Mouse (Mus musculus): ENCODE measurements at regions not wholly inside any gene's neighbourhood (a gene's known extent, or its start where the extent isn't known, plus 50 kb on each side); places are given as distances from the start of the nearest gene placed in this dataset.

DNA sequence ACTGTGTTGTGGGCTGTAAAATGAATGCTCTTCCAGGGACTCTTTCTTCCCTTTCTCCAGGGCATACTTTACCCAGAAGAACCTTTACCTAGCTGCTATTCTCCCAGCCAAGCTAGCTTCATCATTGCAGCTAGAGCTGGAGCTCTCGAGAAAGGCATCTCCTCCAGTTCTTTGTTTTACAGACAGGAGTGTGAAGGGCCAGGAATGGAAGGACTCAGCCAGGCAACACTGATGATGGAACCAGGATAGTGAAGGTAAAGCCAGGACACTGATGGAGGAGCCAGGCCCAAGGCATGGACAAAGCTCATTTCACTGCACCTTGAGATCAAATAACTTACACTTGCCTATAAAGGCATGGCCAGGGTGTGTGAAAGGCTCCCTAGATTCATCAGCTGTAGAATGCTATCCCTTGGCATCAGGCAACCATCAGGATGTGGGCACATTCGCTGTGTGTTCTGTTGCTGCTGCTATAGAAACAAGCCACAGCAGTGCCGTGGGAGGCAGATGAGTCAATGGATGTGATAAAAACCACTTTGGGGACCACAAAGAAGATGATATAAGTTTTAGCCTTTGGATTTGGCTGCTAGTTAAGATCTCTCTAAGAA, 214.3 kb upstream of the Snx19 start:
- Histone ChIP-seq H3K36me3 (ENCODE audit: control insufficient read depth, insufficient read depth, low read length) (no peaks in the 10 kb centered on the region), H3K4me3 (ENCODE audit: low read depth, low read length) (no peak overlapping the region), H3K9ac (ENCODE audit: low read length) (no peak overlapping the region), H3K4me2 (ENCODE audit: low read length) (no peak overlapping the region), H3K9me3 (ENCODE audit: control insufficient read depth, low read length) (no peaks in the 10 kb centered on the region), H3K27ac (ENCODE audit: low read depth) (no peak overlapping the region), H3K27me3 (replicated peaks; ENCODE audit: control insufficient read depth, insufficient read depth, low read length) (no peaks in the 10 kb centered on the region), H3K4me1 (replicated peaks; ENCODE audit: control insufficient read depth, insufficient read depth, low read length) (0 out of 2 replicates have a peak, but pooled peaks cover 2% of the 10 kb centered on the region)
- 72% methylated on average over 3 of the region's 3 CpGs for WGBS
- ATAC-seq (replicated peaks; ENCODE audit: low FRiP score, low TSS enrichment, low read depth) (no peak), DNase-seq (ENCODE audit: low spot score) (no peak)

DNA sequence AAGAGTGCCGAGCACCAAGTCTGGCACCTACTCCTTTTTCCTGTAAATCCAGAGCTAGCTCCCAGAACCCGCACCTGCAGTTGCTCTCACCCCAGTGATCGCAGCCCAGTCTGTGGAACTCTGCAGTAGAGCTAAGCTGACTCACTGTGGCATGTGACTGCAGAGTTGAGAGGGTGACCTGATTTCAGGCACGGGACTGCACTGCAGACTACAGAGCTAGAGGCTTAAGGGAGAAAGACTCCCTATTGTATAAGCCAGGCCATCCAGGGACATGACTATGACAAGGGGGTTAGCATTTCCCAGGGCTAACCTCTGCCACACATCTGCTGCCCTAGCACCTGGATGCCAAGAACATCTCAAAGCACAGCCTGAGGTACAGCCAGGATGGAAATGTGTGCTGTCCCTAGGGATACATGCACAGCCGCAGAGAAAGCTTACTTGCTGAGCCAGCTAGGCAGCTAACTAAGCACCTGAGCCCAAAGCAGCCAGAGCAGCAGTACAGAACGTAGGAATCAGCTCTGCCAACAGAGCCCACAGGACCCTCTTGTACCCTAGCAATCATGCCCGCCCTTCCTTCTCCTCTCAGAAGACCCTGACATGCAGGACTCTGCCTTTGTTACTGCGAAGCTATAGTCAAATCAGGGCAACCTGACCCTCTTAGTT, 192.3 kb upstream of the Snx19 start:
- Histone ChIP-seq H3K9ac (ENCODE audit: low read length) (no peak overlapping the region), H3K4me1 (replicated peaks; ENCODE audit: control insufficient read depth, insufficient read depth, low read length) (no peaks in the 10 kb centered on the region), H3K9me3 (ENCODE audit: control insufficient read depth, low read length) (no peaks in the 10 kb centered on the region), H3K36me3 (ENCODE audit: control insufficient read depth, insufficient read depth, low read length) (no peaks in the 10 kb centered on the region), H3K27me3 (replicated peaks; ENCODE audit: control insufficient read depth, insufficient read depth, low read length) (no peaks in the 10 kb centered on the region), H3K4me2 (ENCODE audit: low read length) (no peak overlapping the region), H3K4me3 (ENCODE audit: low read depth, low read length) (no peak overlapping the region), H3K27ac (ENCODE audit: low read depth) (no peak overlapping the region)
- ATAC-seq (replicated peaks; ENCODE audit: low FRiP score, low TSS enrichment, low read depth) (no peak), DNase-seq (ENCODE audit: low spot score) (no peak)
- 77% methylated on average over 8 of the region's 8 CpGs for WGBS

DNA sequence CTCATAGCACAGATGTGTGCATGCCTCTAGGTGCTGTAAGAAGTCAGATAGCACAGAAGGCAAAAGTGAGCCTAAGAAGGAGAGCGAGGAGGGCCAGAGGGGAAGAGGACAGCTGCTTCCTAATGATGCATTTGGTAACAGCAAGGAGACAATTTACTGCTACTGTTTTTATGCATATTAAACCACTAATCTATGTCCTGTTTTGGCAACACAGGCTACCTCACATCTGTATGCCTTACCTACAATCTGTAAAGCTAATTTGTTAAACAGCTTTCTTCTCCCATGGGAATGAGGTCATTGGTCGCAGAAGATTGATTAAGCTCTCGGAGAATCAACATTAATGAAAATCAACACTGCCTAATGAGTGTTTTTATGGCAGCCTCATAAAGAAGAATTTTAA, 191.1 kb upstream of the Snx19 start:
- no peak overlapping the region for H3K4me2 ChIP-seq (ENCODE audit: low read length)
- WGBS, result 66% methylated on average over 3 of the region's 3 CpGs
- H3K9me3 ChIP-seq (ENCODE audit: control insufficient read depth, low read length), result no peaks in the 10 kb centered on the region
- H3K27ac ChIP-seq (ENCODE audit: low read depth), result no peak overlapping the region
- DNase-seq (ENCODE audit: low spot score), result no peak
- H3K4me1 ChIP-seq (replicated peaks; ENCODE audit: control insufficient read depth, insufficient read depth, low read length), result no peaks in the 10 kb centered on the region
- no peak overlapping the region for H3K4me3 ChIP-seq (ENCODE audit: low read depth, low read length)
- H3K27me3 ChIP-seq (replicated peaks; ENCODE audit: control insufficient read depth, insufficient read depth, low read length), result no peaks in the 10 kb centered on the region
- H3K9ac ChIP-seq (ENCODE audit: low read length), result no peak overlapping the region
- H3K36me3 ChIP-seq (ENCODE audit: control insufficient read depth, insufficient read depth, low read length), result no peaks in the 10 kb centered on the region
- no peak for ATAC-seq (replicated peaks; ENCODE audit: low FRiP score, low TSS enrichment, low read depth)

DNA sequence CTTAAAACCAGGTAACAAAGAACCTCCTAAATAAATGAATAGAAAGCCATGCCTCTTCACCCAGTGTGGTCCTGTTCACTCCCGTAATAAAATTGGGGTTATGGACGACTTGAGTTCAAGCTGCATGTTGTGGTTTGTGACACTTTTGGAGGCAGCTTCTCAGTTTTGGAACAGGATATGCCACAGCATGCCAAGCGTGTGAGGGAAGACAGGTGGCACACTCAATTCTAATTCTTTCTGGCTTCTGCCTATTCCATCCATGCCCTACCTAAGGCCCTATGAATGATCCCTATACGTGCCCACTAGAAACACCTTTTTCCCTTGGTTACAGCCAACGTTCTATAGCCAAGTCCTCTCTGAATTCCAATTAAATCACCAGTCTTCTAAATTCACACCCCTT, 184.8 kb upstream of the Snx19 start:
- Histone ChIP-seq H3K27me3 (replicated peaks; ENCODE audit: control insufficient read depth, insufficient read depth, low read length) (no peaks in the 10 kb centered on the region), H3K9me3 (ENCODE audit: control insufficient read depth, low read length) (no peaks in the 10 kb centered on the region), H3K36me3 (ENCODE audit: control insufficient read depth, insufficient read depth, low read length) (no peaks in the 10 kb centered on the region), H3K4me1 (replicated peaks; ENCODE audit: control insufficient read depth, insufficient read depth, low read length) (no peaks in the 10 kb centered on the region), H3K27ac (ENCODE audit: low read depth) (no peak overlapping the region), H3K4me3 (ENCODE audit: low read depth, low read length) (no peak overlapping the region), H3K9ac (ENCODE audit: low read length) (no peak overlapping the region), H3K4me2 (ENCODE audit: low read length) (no peak overlapping the region)
- DNase-seq (ENCODE audit: low spot score) (no peak), ATAC-seq (replicated peaks; ENCODE audit: low FRiP score, low TSS enrichment, low read depth) (no peak)
- WGBS, result 84% methylated on average over 5 of the region's 5 CpGs

DNA sequence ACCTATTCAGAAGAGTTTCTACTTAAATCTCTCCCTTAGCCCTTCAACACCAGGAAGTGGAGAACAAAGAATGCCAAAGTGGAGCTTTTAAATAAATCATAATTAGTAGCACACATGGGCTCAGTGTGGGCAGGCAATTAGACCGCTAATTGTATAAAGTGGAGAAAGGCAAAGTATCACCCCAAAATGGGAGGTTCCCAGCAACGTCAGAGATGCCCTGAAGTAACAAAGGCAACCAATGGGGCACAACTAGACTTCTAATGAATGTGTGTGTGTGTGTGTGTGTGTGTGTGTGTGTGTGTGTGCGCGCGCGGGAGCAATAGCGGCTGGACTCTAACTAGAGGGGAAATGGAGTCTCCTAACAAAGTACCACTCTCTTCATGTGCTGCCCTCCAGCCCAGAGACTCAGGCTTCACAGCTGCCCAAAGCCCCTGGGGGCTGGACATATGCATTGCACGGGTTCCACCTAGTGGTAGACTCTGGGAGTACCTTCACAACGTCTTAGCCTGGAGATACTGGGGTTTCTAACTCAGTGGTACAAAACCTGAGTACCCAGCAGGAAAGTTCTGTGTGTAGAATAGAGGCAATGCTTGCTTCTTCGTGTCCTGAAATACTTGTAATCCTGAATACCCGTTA, 162.3 kb upstream of the Snx19 start:
- H3K27ac ChIP-seq (ENCODE audit: low read depth), result no peak overlapping the region
- no peak overlapping the region for H3K9ac ChIP-seq (ENCODE audit: low read length)
- H3K4me2 ChIP-seq (ENCODE audit: low read length), result no peak overlapping the region
- H3K27me3 ChIP-seq (replicated peaks; ENCODE audit: control insufficient read depth, insufficient read depth, low read length), result no peaks in the 10 kb centered on the region
- no peak overlapping the region for H3K4me3 ChIP-seq (ENCODE audit: low read depth, low read length)
- WGBS, result 30% methylated on average over 11 of the region's 11 CpGs
- H3K9me3 ChIP-seq (ENCODE audit: control insufficient read depth, low read length), result no peaks in the 10 kb centered on the region
- ATAC-seq (replicated peaks; ENCODE audit: low FRiP score, low TSS enrichment, low read depth) (peak; percentile 78), DNase-seq (ENCODE audit: low spot score) (peak; percentile 88)
- no peaks in the 10 kb centered on the region for H3K36me3 ChIP-seq (ENCODE audit: control insufficient read depth, insufficient read depth, low read length)
- H3K4me1 ChIP-seq (replicated peaks; ENCODE audit: control insufficient read depth, insufficient read depth, low read length), result no peaks in the 10 kb centered on the region

DNA sequence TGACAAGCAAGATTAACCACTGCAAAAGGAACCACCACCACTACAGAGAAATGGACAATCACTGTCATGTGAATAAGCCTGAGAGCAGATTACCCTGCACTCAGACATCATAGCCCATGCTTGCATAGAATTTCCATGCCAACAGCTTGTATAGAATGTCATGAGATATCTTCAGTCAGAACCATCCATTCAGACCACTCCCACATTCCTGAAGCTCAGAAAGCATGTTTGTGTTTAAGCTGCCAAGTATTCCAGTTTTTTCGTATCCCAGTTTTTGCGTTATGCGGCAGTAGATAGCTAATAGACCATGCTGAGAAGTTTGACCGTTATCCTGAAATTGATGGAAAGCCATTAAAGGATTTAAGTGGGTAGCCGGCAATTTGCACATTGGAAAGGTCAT, 155.8 kb upstream of the Snx19 start:
- Histone ChIP-seq H3K36me3 (ENCODE audit: control insufficient read depth, insufficient read depth, low read length) (no peaks in the 10 kb centered on the region), H3K4me2 (ENCODE audit: low read length) (no peak overlapping the region), H3K9ac (ENCODE audit: low read length) (no peak overlapping the region), H3K27ac (ENCODE audit: low read depth) (no peak overlapping the region), H3K27me3 (replicated peaks; ENCODE audit: control insufficient read depth, insufficient read depth, low read length) (no peaks in the 10 kb centered on the region), H3K4me3 (ENCODE audit: low read depth, low read length) (no peak overlapping the region), H3K4me1 (replicated peaks; ENCODE audit: control insufficient read depth, insufficient read depth, low read length) (no peaks in the 10 kb centered on the region), H3K9me3 (ENCODE audit: control insufficient read depth, low read length) (no peaks in the 10 kb centered on the region)
- ATAC-seq (replicated peaks; ENCODE audit: low FRiP score, low TSS enrichment, low read depth), result no peak
- no peak for DNase-seq (ENCODE audit: low spot score)
- WGBS, result 61% methylated on average over 5 of the region's 5 CpGs

DNA sequence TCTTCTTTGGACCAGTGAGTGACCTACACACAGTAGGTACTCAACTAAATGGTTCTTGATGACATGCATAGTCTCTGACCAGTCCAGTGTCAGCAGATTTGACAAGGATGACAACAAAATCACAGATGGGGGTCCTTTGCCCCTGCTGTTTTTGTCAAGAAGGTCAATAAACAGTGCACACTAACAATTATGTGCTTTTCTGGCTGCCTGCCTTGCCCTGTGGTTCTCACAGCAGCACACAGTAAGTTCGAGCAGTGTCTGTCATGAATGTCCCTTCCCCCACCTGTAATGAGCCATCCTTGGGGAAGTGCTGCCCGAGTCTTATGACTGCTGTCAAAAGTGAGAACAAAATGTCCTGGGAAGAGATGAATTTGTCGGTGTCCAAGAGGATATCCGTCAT, 153.1 kb upstream of the Snx19 start:
- no peak overlapping the region for H3K9ac ChIP-seq (ENCODE audit: low read length)
- H3K9me3 ChIP-seq (ENCODE audit: control insufficient read depth, low read length), result no peaks in the 10 kb centered on the region
- no peak for DNase-seq (ENCODE audit: low spot score)
- H3K4me2 ChIP-seq (ENCODE audit: low read length), result no peak overlapping the region
- ATAC-seq (replicated peaks; ENCODE audit: low FRiP score, low TSS enrichment, low read depth), result no peak
- no peaks in the 10 kb centered on the region for H3K4me1 ChIP-seq (replicated peaks; ENCODE audit: control insufficient read depth, insufficient read depth, low read length)
- H3K4me3 ChIP-seq (ENCODE audit: low read depth, low read length), result no peak overlapping the region
- H3K27me3 ChIP-seq (replicated peaks; ENCODE audit: control insufficient read depth, insufficient read depth, low read length), result no peaks in the 10 kb centered on the region
- H3K27ac ChIP-seq (ENCODE audit: low read depth), result no peak overlapping the region
- WGBS, result 60% methylated on average over 4 of the region's 4 CpGs
- no peaks in the 10 kb centered on the region for H3K36me3 ChIP-seq (ENCODE audit: control insufficient read depth, insufficient read depth, low read length)

DNA sequence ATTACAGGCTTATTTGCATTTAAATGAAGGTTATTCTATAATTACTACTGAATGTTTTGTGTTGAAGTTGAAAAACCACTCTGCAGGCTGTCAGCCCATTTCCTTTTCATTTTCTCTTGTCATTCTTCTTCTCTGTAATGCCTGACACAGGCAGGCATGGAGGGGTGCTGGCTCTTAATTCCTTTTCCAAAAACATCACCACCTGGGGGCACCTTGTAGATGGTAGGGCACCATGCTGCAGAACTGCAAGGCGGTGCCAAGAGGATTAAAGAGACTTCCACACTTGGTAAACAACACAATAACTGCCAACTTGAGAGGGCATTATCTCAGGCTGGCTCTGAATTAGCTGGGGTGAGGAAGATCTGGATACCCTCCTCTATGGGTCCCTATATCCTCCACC, 148.7 kb upstream of the Snx19 start:
- no peaks in the 10 kb centered on the region for H3K36me3 ChIP-seq (ENCODE audit: control insufficient read depth, insufficient read depth, low read length)
- DNase-seq (ENCODE audit: low spot score) (no peak), ATAC-seq (replicated peaks; ENCODE audit: low FRiP score, low TSS enrichment, low read depth) (no peak)
- no peak overlapping the region for H3K27ac ChIP-seq (ENCODE audit: low read depth)
- no peak overlapping the region for H3K4me2 ChIP-seq (ENCODE audit: low read length)
- no peak overlapping the region for H3K4me3 ChIP-seq (ENCODE audit: low read depth, low read length)
- H3K9ac ChIP-seq (ENCODE audit: low read length), result no peak overlapping the region
- WGBS, result 52% methylated on average over 1 of the region's 1 CpGs
- H3K4me1 ChIP-seq (replicated peaks; ENCODE audit: control insufficient read depth, insufficient read depth, low read length), result no peaks in the 10 kb centered on the region
- no peaks in the 10 kb centered on the region for H3K27me3 ChIP-seq (replicated peaks; ENCODE audit: control insufficient read depth, insufficient read depth, low read length)
- H3K9me3 ChIP-seq (ENCODE audit: control insufficient read depth, low read length), result no peaks in the 10 kb centered on the region

Data from intestine, embryonic 14.5 days (tissue).